Mouse (Mus musculus) Patski (cell line): Measurements from ENCODE around the gene Prr3. TPM values are rescaled to one million over a fixed set of nuclear protein-coding genes. Genes with fewer than 3 reads are reported as not detected.
"Not testable (repeated sequence)": the region's sequence is repeated elsewhere in the genome, so short reads cannot be mapped to it uniquely, and the experiment has no call there.

Experiments used
- ATAC-seq: fragments of 100-300 bp; one replicate; pipeline ENCODE4 v1.8.0; 2021
- CTCF ChIA-PET: fragments of 350-600 bp; sonication (Branson Sonifier 250); formaldehyde crosslinking; loops from one replicate; lab custom pipeline; 2022; ENCODE audit warnings: inconsistent platforms; lab: Charles Lee
- POLR2A ChIA-PET: fragments of 350-600 bp; sonication (Branson Sonifier 250); formaldehyde crosslinking; loops from one replicate; lab custom pipeline; 2022; ENCODE audit warnings: antibody characterized with exemption, inconsistent platforms; lab: Charles Lee
- DNase-seq: peaks from one replicate; pipeline ENCODE4 v3.0.0-alpha.2; 2011; ENCODE audit warnings: low read depth, low spot score
- H3K27me3 ChIP-seq: fragments of 371-371 bp; one replicate; pipeline ENCODE4 v1.5.1; 2021
- CTCF ChIP-seq: fragments of 100-300 bp; IDR thresholded peaks from one replicate; pipeline ENCODE4 v1.5.1; 2021
- in situ Hi-C: fragments of 300-500 bp; cut with MboI; formaldehyde crosslinking; loops from 3 replicates; pipeline ENCODE4 v1.11.1; 2018; ENCODE audit warnings: low pct_unique_long_range_greater_than_20kb, mixed read lengths
- polyA plus RNA-seq: library from polyadenylated mRNA; unstranded; gene quantifications from one replicate; pipeline ENCODE4 v1.2.3, GENCODE M21; 2021

Prr3 gene
- polyA plus RNA-seq, 1 experiment from 2014 or later, result 39.1 TPM

- CTCF ChIA-PET, result interaction anchor here (0.8 to 4.4 kb wide), 7 partner anchors 11 to 41 kb away, joined by 3 to 44 read pairs (median 4); no protein-coding TSS in a partner anchor
- peak; percentile 68 for ATAC-seq
- no peak for DNase-seq
- peak; percentile 69 for TF ChIP-seq CTCF
- in situ Hi-C loops, result no loop called here
- POLR2A ChIA-PET, result interaction anchor here (2.9 kb wide), 1 partner anchor 15 kb away, joined by 9 read pairs; no protein-coding TSS in a partner anchor
- no peaks in the 10 kb centered on the region for H3K27me3 ChIP-seq
These were observed 40.4 kb upstream of the Prr3 start, which contains the start of gene H2-T24 for GRCm38 (mm10) chr17:36020191-36021073. TSS of gene H2-T24 (minus strand) at chr17:36020560.

DNA sequence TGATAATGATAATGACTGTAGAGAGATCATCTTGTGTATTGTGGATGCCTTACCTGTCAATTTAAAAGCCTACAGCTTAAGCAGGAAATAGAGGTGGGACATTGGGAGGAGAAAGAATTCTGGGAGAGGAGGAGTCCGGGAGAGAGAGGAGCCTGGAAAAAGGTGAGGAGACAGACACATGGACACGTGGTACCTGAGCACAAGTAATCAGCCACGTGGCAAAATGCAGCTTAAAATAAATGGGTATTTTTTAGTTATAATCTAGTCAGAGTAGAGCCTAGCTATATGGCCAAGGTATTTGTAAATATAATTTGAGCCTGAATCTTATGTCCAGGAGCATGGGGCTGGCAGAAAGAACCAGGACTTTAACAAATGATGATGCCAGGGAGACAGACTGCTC, 39.5 kb upstream of the Prr3 start:
- ChIA-PET CTCF (interaction anchor here (0.8 to 4.4 kb wide), 4 partner anchors 15 to 26 kb away, joined by 3 to 44 read pairs (median 4); no protein-coding TSS in a partner anchor), POLR2A (interaction anchor here (2.9 kb wide), 1 partner anchor 14 kb away, joined by 9 read pairs; no protein-coding TSS in a partner anchor)
- TF ChIP-seq CTCF, result no peak
- DNase-seq (no peak), ATAC-seq (no peak)
- in situ Hi-C loops, result no loop called here
- no peaks in the 10 kb centered on the region for H3K27me3 ChIP-seq

DNA sequence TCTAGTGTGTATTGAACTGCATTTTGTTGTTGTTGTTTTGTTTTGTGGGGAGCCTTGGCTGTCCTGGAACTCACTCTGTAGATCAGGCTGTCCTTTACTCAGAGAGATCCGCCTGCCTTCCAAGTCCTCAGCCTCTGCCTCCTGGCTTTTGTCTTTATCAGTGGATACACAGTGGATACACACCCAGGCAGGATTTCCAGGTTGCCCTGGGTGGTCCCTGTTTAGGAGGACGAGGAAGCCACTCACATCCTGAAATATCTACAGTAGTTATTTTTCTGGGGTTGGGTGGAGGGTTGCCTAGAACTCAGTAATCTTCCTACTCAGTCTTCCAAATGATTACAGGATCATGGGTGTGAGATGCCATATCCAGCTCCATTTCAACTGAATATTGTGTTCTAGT, 38.9 kb upstream of the Prr3 start:
- no peaks in the 10 kb centered on the region for H3K27me3 ChIP-seq
- CTCF ChIA-PET, result interaction anchor here (4.4 kb wide), 1 partner anchor 17 kb away, joined by 44 read pairs; no protein-coding TSS in a partner anchor
- in situ Hi-C loops, result no loop called here
- POLR2A ChIA-PET, result interaction anchor here (2.9 kb wide), 1 partner anchor 13 kb away, joined by 9 read pairs; no protein-coding TSS in a partner anchor
- ATAC-seq (no peak), DNase-seq (no peak)
- no peak for TF ChIP-seq CTCF

DNA sequence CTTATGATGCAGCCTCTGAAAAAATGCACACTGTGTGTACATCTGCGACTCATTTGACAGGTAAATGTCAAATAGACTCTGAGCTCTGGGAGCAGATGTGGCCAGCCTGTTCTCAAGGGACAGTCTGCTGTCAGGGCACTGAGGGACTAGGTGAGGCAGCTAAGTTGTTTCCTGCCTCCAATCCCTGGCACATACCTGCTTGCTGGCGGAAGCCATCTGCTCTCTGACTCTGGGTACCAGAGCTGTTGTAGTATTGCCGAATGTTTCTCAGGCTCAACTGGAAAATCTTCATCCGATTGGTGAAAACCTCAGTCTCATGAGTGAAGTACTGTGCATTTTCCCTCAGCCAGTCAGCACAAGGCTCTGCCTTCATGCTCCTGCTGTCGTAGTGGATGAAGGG, 37.0 kb upstream of the Prr3 start:
- no peaks in the 10 kb centered on the region for H3K27me3 ChIP-seq
- POLR2A ChIA-PET, result no interaction called here
- ATAC-seq (no peak), DNase-seq (no peak)
- in situ Hi-C loops, result no loop called here
- CTCF ChIA-PET, result interaction anchor here (1.6 kb wide), 1 partner anchor 20 kb away, joined by 7 read pairs; no protein-coding TSS in a partner anchor
- TF ChIP-seq CTCF, result no peak

GRCm38 (mm10) chr17:36014977-36015376, 34.9 kb upstream of the Prr3 start:
- H3K27me3 ChIP-seq, result no peaks in the 10 kb centered on the region
- in situ Hi-C loops, result no loop called here
- ATAC-seq (no peak), DNase-seq (no peak)
- ChIA-PET POLR2A (no interaction called here), CTCF (no interaction called here)
- TF ChIP-seq CTCF, result no peak

GRCm38 (mm10) chr17:36004409-36004808, 24.4 kb upstream of the Prr3 start:
- in situ Hi-C loops, ATAC-seq, DNase-seq, H3K27me3 ChIP-seq, POLR2A ChIA-PET: not testable (repeated sequence)
- CTCF ChIA-PET, result interaction anchor here (1.2 to 8.5 kb wide), 4 partner anchors 11 to 19 kb away, joined by 3 to 44 read pairs (median 8); partner anchors contain the start of gene H2-T24

DNA sequence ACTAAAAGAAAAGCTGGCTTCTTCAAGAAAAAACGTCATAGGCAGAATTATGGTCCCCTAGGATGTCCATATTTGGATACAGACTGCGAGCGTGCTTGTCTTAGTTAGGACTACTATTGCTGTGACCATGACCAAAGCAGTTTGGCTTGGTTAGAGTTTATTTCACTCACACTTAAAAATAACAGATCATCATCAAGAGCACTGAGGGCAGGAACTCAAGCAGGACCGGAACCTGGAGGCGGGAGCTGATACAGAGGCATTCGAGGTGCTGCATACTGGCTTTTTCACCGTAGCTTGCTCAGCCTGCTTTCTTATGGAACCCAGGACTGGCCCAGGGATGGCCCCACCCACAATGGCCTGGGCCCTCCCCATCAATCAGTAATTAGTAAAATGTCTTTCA, 23.3 kb upstream of the Prr3 start:
- no peak for ATAC-seq
- no peak for TF ChIP-seq CTCF
- CTCF ChIA-PET, result interaction anchor here (1.2 to 8.5 kb wide), 5 partner anchors 9 to 58 kb away, joined by 3 to 44 read pairs (median 6); partner anchors contain the start of gene H2-T24
- in situ Hi-C loops, result no loop called here
- no peak for DNase-seq
- H3K27me3 ChIP-seq, result no peaks in the 10 kb centered on the region
- POLR2A ChIA-PET, result no interaction called here

GRCm38 (mm10) chr17:36001966-36002365, 21.9 kb upstream of the Prr3 start:
- in situ Hi-C loops, result no loop called here
- no peak for TF ChIP-seq CTCF
- CTCF ChIA-PET, result interaction anchor here (1.8 to 8.5 kb wide), 4 partner anchors 8 to 29 kb away, joined by 6 to 44 read pairs (median 11); partner anchors contain the start of genes H2-T23 and H2-T24

GRCm38 (mm10) chr17:36001121-36001897, 21.3 kb upstream of the Prr3 start:
- ChIA-PET CTCF (interaction anchor here (0.9 to 8.5 kb wide), 4 partner anchors 18 to 59 kb away, joined by 3 to 44 read pairs (median 8); partner anchors contain the start of genes H2-T23 and H2-T24), POLR2A (no interaction called here)
- no peak for TF ChIP-seq CTCF
- H3K27me3 ChIP-seq, result no peaks in the 10 kb centered on the region
- peak; percentile 42 for ATAC-seq
- no peak for DNase-seq
- in situ Hi-C loops, result no loop called here

More at GRCm38 (mm10) chr17:36001966-36002365, 21.9 kb upstream of the Prr3 start:
- DNase-seq (no peak), ATAC-seq (peak; percentile 44)
- POLR2A ChIA-PET, result no interaction called here
- no peaks in the 10 kb centered on the region for H3K27me3 ChIP-seq

- CTCF ChIA-PET, result interaction anchor here (0.9 to 8.5 kb wide), 4 partner anchors 19 to 60 kb away, joined by 3 to 44 read pairs (median 8); partner anchors contain the start of genes H2-T23 and H2-T24
- no peaks in the 10 kb centered on the region for H3K27me3 ChIP-seq
- ATAC-seq (no peak), DNase-seq (no peak)
- TF ChIP-seq CTCF, result no peak
- POLR2A ChIA-PET, result no interaction called here
- in situ Hi-C loops, result no loop called here
These were observed 20.3 kb upstream of the Prr3 start for GRCm38 (mm10) chr17:36000349-36000748.
